Mouse (Mus musculus): ENCODE data around the gene Gm20873. TPM values are rescaled to one million over a fixed set of nuclear protein-coding genes. Genes with fewer than 3 reads are reported as not detected.

The Gm20873 gene
- not detected for polyA plus RNA-seq (2014; fragmentation: Illumina TruSeq; extraction: RNeasy Lipid Tissue Mini Kit (QIAGEN cat#74804))

DNA sequence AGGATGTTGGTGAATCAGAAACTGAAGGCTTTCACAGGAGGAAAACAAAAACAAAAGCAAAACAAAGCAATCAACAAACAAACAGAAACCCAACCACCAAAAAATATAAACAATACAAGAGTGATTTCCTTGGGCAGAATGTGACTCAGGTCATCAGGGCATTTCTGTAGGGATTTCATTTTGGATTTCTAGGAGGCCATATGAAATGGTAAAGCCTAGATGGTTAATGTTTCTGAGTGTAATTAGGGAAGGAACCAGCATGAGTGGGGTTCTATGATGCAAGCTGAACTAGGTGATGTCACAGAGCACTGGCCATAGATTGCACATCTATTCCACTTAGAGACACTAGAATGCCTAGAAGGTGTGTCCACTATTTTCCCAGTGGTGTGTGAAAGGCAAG lies at the start of gene Gm20873:
Gene Gm20873, plus strand, starts transcription at position 301 of the 400 bp plus-strand sequence.

DNA sequence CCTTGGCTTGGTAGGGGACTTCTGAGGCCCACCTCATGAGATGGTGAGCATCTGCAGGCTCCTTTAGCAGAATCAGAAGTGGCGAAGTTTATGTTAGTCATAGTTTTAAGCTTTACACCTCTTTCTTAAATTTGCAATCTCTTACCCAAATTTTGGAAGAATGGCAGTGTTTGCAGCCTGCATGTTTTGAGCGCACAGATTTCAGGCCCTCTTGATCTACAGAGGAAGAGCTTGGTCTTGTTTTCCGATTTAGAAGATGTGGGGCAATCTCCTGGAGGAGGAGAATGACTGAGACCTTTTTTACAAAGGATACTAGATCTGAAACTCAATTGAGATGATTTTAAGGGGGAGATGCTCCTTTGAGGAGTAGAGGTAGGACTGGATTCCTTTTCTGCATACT lies 29.0 kb upstream of the Gm20873 start, which contains the start of gene Gm21746:
Gene Gm21746, minus strand, starts transcription at position 101 of the 400 bp plus-strand sequence.

Other genes with a start within 250 kb of the Gm20873 start
- gene Gm21746, start 29.1 kb upstream of the Gm20873 start, polyA plus RNA-seq (2014; fragmentation: Illumina TruSeq; extraction: RNeasy Lipid Tissue Mini Kit (QIAGEN cat#74804)) = not detected